Mouse (Mus musculus): ENCODE results near the gene Ncam2. TPM values are rescaled to one million over a fixed set of nuclear protein-coding genes. Genes with fewer than 3 reads are reported as not detected.

Ncam2 gene
- polyA plus RNA-seq, 2 experiments: 0.01 TPM; not detected in 1

GRCm38 (mm10) chr16:81202721-81203161 lies 2.2 kb downstream of the Ncam2 start:
- DNase-seq (ENCODE audit: low read depth in 3 of 3, low spot score in 3 of 3) (no peak), ATAC-seq (ENCODE audit: insufficient read depth) (no peak)
- H3K27ac ChIP-seq: no peak overlapping the region
- H3K27me3 ChIP-seq (ENCODE audit: control insufficient read depth, insufficient read depth, low read length): peaks cover 9% of the 10 kb centered on the region
- no peaks in the 10 kb centered on the region for H3K9me3 ChIP-seq (ENCODE audit: control insufficient read depth, low read length)
- H3K9ac ChIP-seq (replicated peaks): no peak overlapping the region
- H3K4me1 ChIP-seq (replicated peaks; ENCODE audit: control insufficient read depth in 2 of 2, insufficient read depth in 2 of 2, low read length in 1 of 2): peaks cover 0 to 3% of the 10 kb centered on the region in 2 experiments; a peak in 2 of 4 replicates
- no peaks in the 10 kb centered on the region for H3K36me3 ChIP-seq (replicated peaks; ENCODE audit: control insufficient read depth, insufficient read depth, low read depth)
- TF ChIP-seq CTCF (IDR thresholded peaks at IDR 0.05; ENCODE audit: low read depth) (no peak), EP300 (IDR thresholded peaks at IDR 0.05; ENCODE audit: low read depth) (no peak)
- no peak overlapping the region for H3K4me3 ChIP-seq (ENCODE audit: insufficient read depth in 1 of 2, low read depth in 2 of 2, low read length in 2 of 2)
- no peak overlapping the region for H3K4me2 ChIP-seq (ENCODE audit: low read depth)
- WGBS (ENCODE audit: insufficient replicate concordance): 59% methylated on average over 8 of the region's 8 CpGs

GRCm38 (mm10) chr16:81204405-81205034 lies 4.0 kb downstream of the Ncam2 start:
- Histone ChIP-seq H3K36me3 (replicated peaks; ENCODE audit: control insufficient read depth, insufficient read depth, low read depth) (no peaks in the 10 kb centered on the region), H3K9ac (replicated peaks) (no peak overlapping the region), H3K4me3 (ENCODE audit: insufficient read depth in 1 of 2, low read depth in 2 of 2, low read length in 2 of 2) (no peak overlapping the region), H3K9me3 (ENCODE audit: control insufficient read depth, low read length) (no peaks in the 10 kb centered on the region), H3K27ac (no peak overlapping the region), H3K4me1 (replicated peaks; ENCODE audit: control insufficient read depth in 2 of 2, insufficient read depth in 2 of 2, low read length in 1 of 2) (peaks cover 0 to 3% of the 10 kb centered on the region in 2 experiments; a peak in 2 of 4 replicates), H3K27me3 (ENCODE audit: control insufficient read depth, insufficient read depth, low read length) (peaks cover 9% of the 10 kb centered on the region), H3K4me2 (ENCODE audit: low read depth) (no peak overlapping the region)
- ATAC-seq (ENCODE audit: insufficient read depth) (no peak), DNase-seq (ENCODE audit: low read depth in 3 of 3, low spot score in 3 of 3) (no peak)
- WGBS (ENCODE audit: insufficient replicate concordance): 65% methylated on average over 12 of the region's 12 CpGs
- TF ChIP-seq EP300 (IDR thresholded peaks at IDR 0.05; ENCODE audit: low read depth): no peak
- TF ChIP-seq CTCF (IDR thresholded peaks at IDR 0.05; ENCODE audit: low read depth): no peak

GRCm38 (mm10) chr16:81221176-81221575 lies 20.7 kb downstream of the Ncam2 start:
- Histone ChIP-seq H3K36me3 (replicated peaks; ENCODE audit: control insufficient read depth, insufficient read depth, low read depth) (no peaks in the 10 kb centered on the region), H3K4me3 (ENCODE audit: insufficient read depth in 1 of 2, low read depth in 2 of 2, low read length in 2 of 2) (no peak overlapping the region), H3K9ac (replicated peaks) (no peak overlapping the region), H3K27ac (no peak overlapping the region), H3K27me3 (ENCODE audit: control insufficient read depth, insufficient read depth, low read length) (no peaks in the 10 kb centered on the region), H3K4me1 (replicated peaks; ENCODE audit: control insufficient read depth in 2 of 2, insufficient read depth in 2 of 2, low read length in 1 of 2) (no peaks in the 10 kb centered on the region), H3K4me2 (ENCODE audit: low read depth) (no peak overlapping the region), H3K9me3 (ENCODE audit: control insufficient read depth, low read length) (no peaks in the 10 kb centered on the region)
- 59% methylated on average over 3 of the region's 3 CpGs for WGBS (ENCODE audit: insufficient replicate concordance)
- ATAC-seq (ENCODE audit: insufficient read depth) (no peak), DNase-seq (ENCODE audit: low read depth in 3 of 3, low spot score in 3 of 3) (no peak)
- no peak for TF ChIP-seq EP300 (IDR thresholded peaks at IDR 0.05; ENCODE audit: low read depth)
- TF ChIP-seq CTCF (IDR thresholded peaks at IDR 0.05; ENCODE audit: low read depth): no peak

GRCm38 (mm10) chr16:81223841-81224240 lies 23.3 kb downstream of the Ncam2 start:
- H3K9me3 ChIP-seq (ENCODE audit: control insufficient read depth, low read length): no peaks in the 10 kb centered on the region
- no peak for ATAC-seq (ENCODE audit: insufficient read depth)
- DNase-seq (ENCODE audit: low read depth in 3 of 3, low spot score in 3 of 3): no peak
- TF ChIP-seq CTCF (IDR thresholded peaks at IDR 0.05; ENCODE audit: low read depth) (no peak), EP300 (IDR thresholded peaks at IDR 0.05; ENCODE audit: low read depth) (no peak)
- no peak overlapping the region for H3K4me2 ChIP-seq (ENCODE audit: low read depth)
- no peak overlapping the region for H3K9ac ChIP-seq (replicated peaks)
- no peaks in the 10 kb centered on the region for H3K4me1 ChIP-seq (replicated peaks; ENCODE audit: control insufficient read depth in 2 of 2, insufficient read depth in 2 of 2, low read length in 1 of 2)
- WGBS (ENCODE audit: insufficient replicate concordance): 43% methylated on average over 1 of the region's 1 CpGs
- H3K27me3 ChIP-seq (ENCODE audit: control insufficient read depth, insufficient read depth, low read length): no peaks in the 10 kb centered on the region
- H3K27ac ChIP-seq: no peak overlapping the region
- H3K36me3 ChIP-seq (replicated peaks; ENCODE audit: control insufficient read depth, insufficient read depth, low read depth): no peaks in the 10 kb centered on the region
- H3K4me3 ChIP-seq (ENCODE audit: insufficient read depth in 1 of 2, low read depth in 2 of 2, low read length in 2 of 2): no peak overlapping the region

GRCm38 (mm10) chr16:81224253-81224652 lies 23.8 kb downstream of the Ncam2 start:
- no peak overlapping the region for H3K9ac ChIP-seq (replicated peaks)
- ATAC-seq (ENCODE audit: insufficient read depth): no peak

More at GRCm38 (mm10) chr16:81224253-81224652, 23.8 kb downstream of the Ncam2 start:
- Histone ChIP-seq H3K27ac (no peak overlapping the region), H3K27me3 (ENCODE audit: control insufficient read depth, insufficient read depth, low read length) (no peaks in the 10 kb centered on the region), H3K4me2 (ENCODE audit: low read depth) (no peak overlapping the region), H3K9me3 (ENCODE audit: control insufficient read depth, low read length) (no peaks in the 10 kb centered on the region), H3K36me3 (replicated peaks; ENCODE audit: control insufficient read depth, insufficient read depth, low read depth) (no peaks in the 10 kb centered on the region), H3K4me3 (ENCODE audit: insufficient read depth in 1 of 2, low read depth in 2 of 2, low read length in 2 of 2) (no peak overlapping the region), H3K4me1 (replicated peaks; ENCODE audit: control insufficient read depth in 2 of 2, insufficient read depth in 2 of 2, low read length in 1 of 2) (no peaks in the 10 kb centered on the region)
- DNase-seq (ENCODE audit: low read depth in 3 of 3, low spot score in 3 of 3): no peak
- TF ChIP-seq EP300 (IDR thresholded peaks at IDR 0.05; ENCODE audit: low read depth) (no peak), CTCF (IDR thresholded peaks at IDR 0.05; ENCODE audit: low read depth) (no peak)
